Mouse (Mus musculus): ENCODE data around the gene Aif1l.

DNA sequence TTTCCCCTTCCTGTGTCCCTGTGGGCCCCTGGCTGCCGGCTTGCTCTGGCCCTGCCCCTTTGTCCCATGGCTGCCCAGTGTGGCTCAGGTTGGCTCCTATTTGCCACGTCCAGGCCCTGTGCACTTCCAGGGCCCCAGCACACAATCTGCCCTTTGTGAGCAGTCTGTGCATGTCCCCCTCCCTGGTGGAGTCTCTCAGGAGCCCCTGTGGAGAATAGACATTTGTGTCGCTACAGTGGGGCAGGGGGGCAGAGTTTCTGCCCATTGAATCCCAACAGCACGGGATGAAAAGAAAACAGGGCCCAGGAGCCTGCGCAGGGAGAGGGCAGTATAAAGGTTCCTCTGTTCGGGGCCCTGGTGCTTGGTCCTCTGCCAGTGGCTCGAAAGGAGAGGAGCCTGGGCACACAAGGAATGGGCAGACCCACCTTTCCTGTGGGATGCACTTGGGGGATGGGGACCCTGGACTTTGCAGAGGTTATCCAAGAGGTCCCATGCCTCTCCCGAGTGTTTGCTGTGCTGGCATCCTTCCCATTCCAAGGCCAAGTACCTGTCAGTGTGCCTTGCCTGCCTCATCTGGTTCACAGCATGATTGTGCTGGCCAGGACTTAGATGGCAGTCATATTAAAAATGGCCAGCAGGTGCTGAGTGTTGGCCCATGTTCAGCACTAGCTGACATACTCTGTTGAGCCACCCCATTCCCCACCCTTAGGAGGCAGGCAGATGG, 12.7 kb downstream of the Aif1l start:
- no peak for TF ChIP-seq POLR2A (IDR thresholded peaks at IDR 0.05; ENCODE audit: borderline replicate concordance, control insufficient read depth, low read depth, low read length)
- no peak for TF ChIP-seq CTCF (IDR thresholded peaks at IDR 0.05; ENCODE audit: control insufficient read depth, insufficient read depth, low read length)

All from bone marrow, adult 2 months (tissue).